ENCODE assay signal across 8 mouse cellular contexts in genomic region chr11:88629619-88630018, GRCm38 (mm10).
A peak's percentile ranks its signal among the peaks of the same experiment; 100 is the strongest.
DNase-seq lines count a peak whose midpoint lies in the region; ATAC-seq and TF ChIP-seq lines count a peak whose summit lies in the region.

No protein-coding gene starts in this region.

- peak; percentile 63 for DNase-seq in embryo, embryonic 10 days (ENCODE audit: low spot score)
- DNase-seq in embryo, embryonic 9.5 days (ENCODE audit: extremely low spot score), result no peak
- no peak for DNase-seq in lung, embryonic 14.5 days
- DNase-seq in lung, postnatal 14 days, result no peak
- no peak for DNase-seq in hindbrain, embryonic 11.5 days (ENCODE audit: low spot score)
- no peak for DNase-seq in adrenal gland, postnatal 25 days
- DNase-seq in cerebellum, adult 2 months, result no peak

- H3K4me3 ChIP-seq in lung, embryonic 14.5 days (ENCODE audit: low read depth, low read length), result no peak overlapping the region
- no peak overlapping the region for H3K4me3 ChIP-seq in hindbrain, embryonic 11.5 days (ENCODE audit: low read depth, low read length)
- H3K4me3 ChIP-seq in neural tube, embryonic 15.5 days (replicated peaks), result no peak overlapping the region
- no peak overlapping the region for H3K4me3 ChIP-seq in cerebellum, adult 2 months (replicated peaks; ENCODE audit: insufficient read depth, low read depth, low read length)

- no peak for TF ChIP-seq CTCF in lung, embryonic 14.5 days (IDR thresholded peaks at IDR 0.05; ENCODE audit: low read depth)
- no peak for TF ChIP-seq CTCF in cerebellum, adult 2 months (IDR thresholded peaks at IDR 0.05; ENCODE audit: borderline replicate concordance, insufficient read depth, low read depth, low read length)

- no peaks in the 10 kb centered on the region for H3K36me3 ChIP-seq in lung, embryonic 14.5 days (ENCODE audit: insufficient read depth)
- H3K36me3 ChIP-seq in hindbrain, embryonic 11.5 days (ENCODE audit: control insufficient read depth, insufficient read depth, low read length), result no peaks in the 10 kb centered on the region
- H3K36me3 ChIP-seq in neural tube, embryonic 15.5 days, result no peaks in the 10 kb centered on the region

- no peak for TF ChIP-seq POLR2A in cerebellum, adult 2 months (IDR thresholded peaks at IDR 0.05; ENCODE audit: borderline replicate concordance, insufficient read depth, low read length)

- H3K4me2 ChIP-seq in lung, embryonic 14.5 days, result no peak overlapping the region
- H3K4me2 ChIP-seq in hindbrain, embryonic 11.5 days (replicated peaks; ENCODE audit: low read depth, low read length), result no peak overlapping the region
- no peak overlapping the region for H3K4me2 ChIP-seq in neural tube, embryonic 15.5 days

- H3K9me3 ChIP-seq in lung, embryonic 14.5 days (ENCODE audit: low read depth, low read length), result no peaks in the 10 kb centered on the region
- H3K9me3 ChIP-seq in hindbrain, embryonic 11.5 days (ENCODE audit: control insufficient read depth, low read length), result no peaks in the 10 kb centered on the region
- no peaks in the 10 kb centered on the region for H3K9me3 ChIP-seq in neural tube, embryonic 15.5 days (replicated peaks)

- WGBS in lung, embryonic 14.5 days, result 69% methylated on average over 4 of the region's 4 CpGs
- WGBS in hindbrain, embryonic 11.5 days, result 28% methylated on average over 4 of the region's 4 CpGs
- WGBS in neural tube, embryonic 15.5 days, result 17% methylated on average over 4 of the region's 4 CpGs
- WGBS in cerebellum, adult 2 months, result 68% methylated on average over 4 of the region's 4 CpGs

- ATAC-seq in lung, embryonic 14.5 days (ENCODE audit: insufficient read depth), result no peak
- peak; percentile 60; the same call in 1 of the 2 replicates for ATAC-seq in hindbrain, embryonic 11.5 days (ENCODE audit: low FRiP score)
- ATAC-seq in neural tube, embryonic 15.5 days (ENCODE audit: low FRiP score), result 0 out of 2 replicates have a peak, but pooled peaks have one; percentile 50

- 0 out of 2 replicates have a peak overlapping the region, but pooled peaks have one; percentile 47 for H3K27ac ChIP-seq in lung, embryonic 14.5 days (ENCODE audit: low read depth)
- H3K27ac ChIP-seq in hindbrain, embryonic 11.5 days (ENCODE audit: low read depth, low read length), result peak overlapping the region; percentile 83
- H3K27ac ChIP-seq in neural tube, embryonic 15.5 days (replicated peaks), result peak overlapping the region; percentile 78
- no peak overlapping the region for H3K27ac ChIP-seq in cerebellum, adult 2 months (ENCODE audit: insufficient read depth, low read length)

- 0 out of 2 replicates have a peak, but pooled peaks cover 10% of the 10 kb centered on the region for H3K4me1 ChIP-seq in lung, embryonic 14.5 days (ENCODE audit: insufficient read depth)
- H3K4me1 ChIP-seq in hindbrain, embryonic 11.5 days (replicated peaks; ENCODE audit: control insufficient read depth, insufficient read depth, low read length), result peaks cover 12% of the 10 kb centered on the region
- peaks cover 39% of the 10 kb centered on the region for H3K4me1 ChIP-seq in neural tube, embryonic 15.5 days
- H3K4me1 ChIP-seq in cerebellum, adult 2 months (ENCODE audit: control insufficient read depth, insufficient read depth, low read length), result peaks cover 13% of the 10 kb centered on the region; the same call in 1 of the 2 replicates

- H3K9ac ChIP-seq in lung, embryonic 14.5 days, result no peak overlapping the region
- 0 out of 2 replicates have a peak overlapping the region, but pooled peaks have one; percentile 23 for H3K9ac ChIP-seq in hindbrain, embryonic 11.5 days (ENCODE audit: low read depth, low read length)
- 0 out of 2 replicates have a peak overlapping the region, but pooled peaks have one; percentile 10 for H3K9ac ChIP-seq in neural tube, embryonic 15.5 days (replicated peaks)

- no peaks in the 10 kb centered on the region for H3K27me3 ChIP-seq in lung, embryonic 14.5 days (ENCODE audit: insufficient read depth, low read length)
- no peaks in the 10 kb centered on the region for H3K27me3 ChIP-seq in hindbrain, embryonic 11.5 days (ENCODE audit: control insufficient read depth, insufficient read depth, low read length)
- no peaks in the 10 kb centered on the region for H3K27me3 ChIP-seq in neural tube, embryonic 15.5 days (replicated peaks)
- H3K27me3 ChIP-seq in cerebellum, adult 2 months (ENCODE audit: control insufficient read depth, insufficient read depth, low read length), result no peaks in the 10 kb centered on the region
